Mouse (Mus musculus) heart, postnatal 4 days (tissue): Measurements from ENCODE around the gene Tcf7l2. TPM values are rescaled to one million over a fixed set of nuclear protein-coding genes. Genes with fewer than 3 reads are reported as not detected.

ENCODE experiments used
- DNase-seq: peaks from one replicate; pipeline ENCODE4 v3.0.0; 2021
- total RNA-seq, 2 experiments: library from RNA; stranded (reverse); gene quantifications; 2 replicates each; pipeline ENCODE4 v1.2.3; 2021

Gene Tcf7l2
- total RNA-seq, 2 experiments from 2014 or later, result 24.6 to 28.6 TPM

DNA sequence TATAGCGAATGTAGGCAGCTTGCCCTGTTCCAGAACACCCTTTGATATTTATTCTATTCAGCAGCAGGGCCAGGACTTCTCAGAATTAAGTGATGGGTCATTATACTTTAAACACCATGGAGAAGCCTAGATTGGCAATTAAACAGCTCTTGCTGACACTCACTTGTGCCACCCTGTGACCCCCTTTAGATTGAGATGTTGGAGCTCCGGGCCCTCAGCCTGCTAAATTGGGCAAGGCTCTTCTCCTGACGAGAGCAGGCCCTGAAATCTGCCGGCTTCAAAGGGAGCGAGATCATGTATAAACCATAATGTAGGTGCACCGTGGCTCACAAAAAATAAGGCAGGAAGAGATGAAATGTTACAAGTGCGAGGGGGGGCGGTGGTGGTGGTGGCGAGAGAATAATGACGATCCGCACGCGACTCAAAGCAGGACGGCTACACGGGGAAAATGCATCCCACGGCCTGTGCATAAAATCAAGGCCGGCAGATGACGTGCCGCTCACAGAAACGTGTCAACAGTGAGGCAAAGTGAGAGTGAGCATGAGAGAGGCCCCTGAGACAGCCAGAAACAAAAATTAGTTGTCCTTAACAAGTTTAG lies 173.1 kb downstream of the Tcf7l2 start:
- no peak for DNase-seq

DNA sequence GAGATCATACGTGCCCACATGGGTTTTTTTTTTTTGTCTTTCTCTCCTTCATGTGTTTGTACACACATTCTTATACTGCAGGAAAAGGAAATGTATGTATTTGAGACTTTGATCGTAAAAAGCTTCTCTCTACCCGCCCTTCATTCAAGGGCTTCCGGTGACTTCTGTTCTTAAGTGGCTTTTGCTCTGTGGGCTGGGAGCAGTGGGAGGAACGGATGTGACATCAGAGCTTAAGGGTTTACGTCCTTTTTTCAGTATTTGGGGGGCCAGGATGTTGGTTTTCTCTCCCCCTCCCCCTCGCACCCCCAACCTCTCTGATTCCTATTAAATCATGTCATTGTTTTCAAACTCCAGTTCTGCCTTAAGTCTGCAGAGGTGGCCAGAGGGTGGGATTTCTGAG lies 173.9 kb downstream of the Tcf7l2 start:
- no peak for DNase-seq

DNA sequence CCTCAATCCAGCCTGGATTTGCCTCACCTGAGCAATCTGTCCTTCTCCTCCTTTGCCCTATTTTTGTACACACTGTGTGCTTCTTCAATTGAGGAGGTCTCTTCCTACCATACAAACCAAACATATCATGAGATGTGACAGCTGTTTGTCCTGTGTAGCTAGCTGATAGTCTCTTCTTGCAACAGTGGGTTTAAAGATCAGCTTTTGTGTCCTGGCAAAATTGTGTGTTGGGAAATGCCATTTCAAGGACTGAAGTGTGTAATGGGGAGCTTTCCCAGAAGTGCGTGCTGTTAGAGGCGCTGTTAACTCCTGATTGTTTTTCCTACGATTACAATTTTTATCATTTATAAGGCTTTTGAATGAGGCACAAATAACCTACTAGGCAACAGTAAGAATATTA lies 174.6 kb downstream of the Tcf7l2 start:
- DNase-seq, result no peak

GRCm38 (mm10) chr19:55923789-55924426 lies 182.3 kb downstream of the Tcf7l2 start:
- DNase-seq, result no peak

DNA sequence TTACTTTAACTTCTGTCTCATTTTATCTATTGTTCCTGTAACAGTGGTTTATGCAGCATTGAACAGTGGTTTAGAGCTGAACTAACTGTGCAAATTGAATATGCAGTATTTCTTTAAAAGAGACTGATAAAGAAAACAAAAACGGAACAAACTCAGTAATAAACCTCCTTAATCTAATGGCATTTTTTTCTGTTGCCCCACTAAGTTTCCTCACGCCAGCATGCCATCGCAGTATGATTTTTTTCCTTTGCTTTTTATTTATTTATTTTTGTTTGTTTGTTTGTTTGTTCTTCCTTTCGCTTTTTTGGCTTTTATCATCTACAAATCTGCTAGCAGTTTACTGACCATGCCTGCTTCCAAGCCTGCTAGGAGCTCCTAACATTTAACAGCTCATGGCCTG lies 183.2 kb downstream of the Tcf7l2 start:
- DNase-seq, result no peak

DNA sequence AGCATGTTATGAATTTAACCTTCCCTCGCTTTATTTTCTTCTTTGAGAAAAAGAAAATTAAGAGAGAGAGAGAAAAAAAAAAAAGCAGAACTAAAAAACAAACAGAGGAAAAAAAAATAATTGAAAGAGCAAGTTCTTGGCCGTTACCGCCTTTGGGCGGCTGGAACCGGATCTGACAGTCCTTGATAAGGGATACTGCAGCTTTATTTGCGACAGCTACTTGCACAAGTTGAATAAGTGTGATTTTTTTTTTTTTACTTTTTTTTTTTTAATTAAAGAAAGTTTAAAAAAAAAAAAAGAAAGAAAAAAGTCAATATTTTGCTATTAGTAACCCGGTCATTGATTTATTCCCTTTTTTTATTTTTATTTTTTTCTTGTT lies 183.8 kb downstream of the Tcf7l2 start:
- DNase-seq, result peak; percentile 43

- no peak for DNase-seq
Observed at GRCm38 (mm10) chr19:55925804-55926521, 184.3 kb downstream of the Tcf7l2 start.

GRCm38 (mm10) chr19:55926858-55927673 lies 185.4 kb downstream of the Tcf7l2 start:
- DNase-seq, result no peak

DNA sequence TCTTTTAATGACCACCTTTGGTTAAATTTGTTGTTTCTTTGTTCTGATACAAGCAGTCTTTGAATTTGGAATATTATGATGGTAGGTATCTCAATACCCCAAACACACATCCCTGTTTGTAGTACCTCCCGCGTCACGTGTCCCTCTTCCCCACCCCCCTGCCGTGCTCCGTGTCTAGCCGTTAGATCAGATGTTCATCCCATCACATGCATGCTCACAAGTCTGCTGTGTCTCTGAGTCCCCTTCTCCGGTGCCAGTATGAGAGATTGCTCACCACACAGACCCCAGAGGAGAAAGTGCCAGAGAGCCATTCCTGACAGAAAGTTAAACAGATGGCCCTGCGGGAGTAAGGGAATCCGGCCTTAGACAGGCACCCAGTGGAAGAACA lies 186.0 kb downstream of the Tcf7l2 start:
- DNase-seq, result no peak

DNA sequence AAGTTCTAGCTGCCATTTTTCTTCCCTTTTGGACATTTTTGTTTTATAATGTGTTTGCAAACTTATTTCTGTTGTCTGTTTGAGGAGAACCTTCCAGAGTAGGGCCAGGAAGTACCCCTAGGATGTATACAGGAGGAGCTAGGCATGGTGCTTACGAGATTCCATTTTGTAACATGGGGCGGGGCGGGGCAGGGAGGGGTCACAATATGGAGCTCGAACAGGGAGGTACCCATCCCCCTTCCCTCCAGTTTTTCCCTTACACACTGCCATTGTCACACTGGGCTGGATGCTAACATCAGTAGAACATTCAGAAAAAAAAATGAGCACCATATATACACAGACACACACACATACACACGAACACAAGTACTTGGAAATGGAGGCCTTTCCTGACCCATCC lies 187.1 kb downstream of the Tcf7l2 start:
- DNase-seq, result no peak

GRCm38 (mm10) chr19:55931642-55932041 lies 190.0 kb downstream of the Tcf7l2 start:
- DNase-seq, result no peak

GRCm38 (mm10) chr19:55933947-55934729 lies 192.5 kb downstream of the Tcf7l2 start:
- no peak for DNase-seq

- no peak for DNase-seq
Observed at GRCm38 (mm10) chr19:55934730-55935003, 193.0 kb downstream of the Tcf7l2 start.

DNA sequence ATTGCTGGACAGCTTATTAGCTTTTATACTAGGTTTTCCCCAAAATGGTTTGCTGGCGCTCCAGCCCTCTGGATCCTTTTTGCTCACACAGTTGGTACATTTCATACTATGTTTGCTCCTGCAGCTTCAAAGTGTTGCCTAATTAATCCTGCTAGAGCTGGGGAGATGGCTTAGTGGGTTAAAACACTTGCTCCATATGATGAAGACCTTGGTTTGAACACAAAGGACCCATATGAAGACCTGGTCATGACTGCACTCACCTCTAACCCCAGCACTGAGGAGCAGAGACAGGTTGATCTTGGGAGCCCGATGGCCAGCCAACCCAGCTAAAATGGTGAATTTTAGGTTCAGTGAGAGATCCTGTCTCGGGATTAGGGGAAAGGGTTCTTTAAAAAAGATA lies 195.4 kb downstream of the Tcf7l2 start:
- no peak for DNase-seq

DNA sequence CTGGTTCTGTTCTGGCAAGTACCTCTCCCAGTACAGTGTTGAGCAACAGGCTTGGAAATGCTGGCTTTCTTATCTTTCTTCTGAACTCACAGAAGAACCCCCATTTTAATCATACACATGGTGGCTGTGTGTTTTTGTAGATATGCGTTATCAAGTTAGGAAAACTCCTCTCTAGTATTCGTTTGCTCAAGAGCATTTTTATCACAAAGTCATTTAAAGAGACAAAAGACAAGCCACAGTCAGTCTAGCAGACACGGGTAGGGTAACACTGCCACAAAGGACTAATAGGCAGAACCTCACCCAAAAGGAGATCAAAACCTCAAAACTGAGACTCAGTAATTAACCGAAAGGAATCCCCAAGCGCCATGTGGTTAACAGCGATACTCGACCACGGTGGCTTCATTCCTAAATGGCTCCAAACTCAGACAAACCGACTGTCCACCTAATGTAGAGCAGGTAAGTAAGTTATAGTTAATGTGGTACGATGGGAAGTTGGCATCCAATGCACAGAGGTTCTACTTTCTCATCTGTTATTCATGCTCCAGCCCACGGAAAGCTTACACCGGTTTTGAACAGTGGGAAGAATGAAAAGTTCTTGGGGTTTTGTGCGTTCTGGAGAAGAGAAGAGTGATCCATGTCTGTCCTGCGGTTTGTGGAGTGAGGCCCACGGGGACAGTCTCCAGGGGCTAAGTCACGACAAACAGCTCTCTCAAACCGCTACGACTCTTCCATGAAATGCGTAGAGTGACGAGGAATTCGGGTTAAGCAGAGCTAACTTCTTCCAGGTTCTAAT lies 196.8 kb downstream of the Tcf7l2 start:
- DNase-seq, result no peak

DNA sequence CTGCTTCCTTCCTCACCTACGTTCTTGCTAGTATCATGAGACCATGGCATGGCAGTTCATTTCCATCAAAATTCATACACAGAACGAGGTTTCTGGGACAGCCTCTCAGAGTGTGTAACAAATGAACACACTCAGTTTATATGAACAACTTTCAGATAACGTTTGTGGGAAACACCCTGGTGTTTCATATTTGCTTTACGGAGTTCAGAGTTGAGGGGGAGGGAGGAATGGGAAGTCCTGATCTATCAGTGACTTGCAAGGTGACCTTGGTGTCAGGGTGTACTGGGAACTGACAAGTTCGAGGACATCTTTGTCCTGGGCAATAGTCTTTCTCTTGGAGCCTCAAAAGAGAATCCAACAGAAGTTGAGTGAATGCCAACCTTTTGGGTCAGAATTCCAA lies 197.5 kb downstream of the Tcf7l2 start:
- DNase-seq, result no peak

DNA sequence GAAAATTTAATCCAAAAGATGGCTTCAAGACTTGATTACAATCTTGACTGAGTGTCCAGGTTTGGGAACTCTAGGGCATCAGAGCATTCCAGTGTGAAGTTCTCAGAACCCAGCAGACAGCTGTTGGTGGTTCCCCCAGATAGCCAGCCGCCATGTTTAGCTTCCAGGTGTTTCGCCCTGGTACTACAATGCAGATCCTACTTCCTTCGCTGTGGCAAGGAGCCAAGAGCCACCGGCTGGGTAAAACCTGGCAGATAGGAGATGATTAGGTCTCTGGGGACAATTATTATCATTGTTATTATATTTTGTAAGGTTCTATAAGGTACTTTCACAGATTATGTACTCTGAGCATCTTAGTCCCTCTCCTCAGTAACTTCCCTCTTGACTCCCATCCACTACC lies 198.1 kb downstream of the Tcf7l2 start:
- no peak for DNase-seq

- DNase-seq, result peak; percentile 26
Observed at GRCm38 (mm10) chr19:55940538-55941252, 199.1 kb downstream of the Tcf7l2 start.

GRCm38 (mm10) chr19:55941253-55942125 lies 199.9 kb downstream of the Tcf7l2 start:
- DNase-seq, result no peak

- peak; percentile 59 for DNase-seq
Observed at GRCm38 (mm10) chr19:55951397-55951796, 209.8 kb downstream of the Tcf7l2 start.
